Mouse (Mus musculus) hindbrain, postnatal 0 days (tissue): ENCODE measurements around the gene Actn4. TPM values are rescaled to one million over a fixed set of nuclear protein-coding genes. Genes with fewer than 3 reads are reported as not detected.

ENCODE experiments used
- ATAC-seq: fragments of 200-750 bp; cut with Nextera tagmentation; 2 replicates; pipeline ENCODE4 v1.8.0; 2017; ENCODE audit warnings: mild to moderate bottlenecking, moderate TSS enrichment, moderate library complexity
- DNase-seq: peaks from one replicate; pipeline ENCODE4 v3.0.0-alpha.2; 2015; ENCODE audit warnings: low spot score
- H3K27ac ChIP-seq: fragments of 300-500 bp; sonication (generic); 2 replicates; pipeline ENCODE4 v1.5.1; 2014; ENCODE audit warnings: mild to moderate bottlenecking
- H3K27me3 ChIP-seq: fragments of 300-500 bp; sonication (generic); 2 replicates; pipeline ENCODE4 v1.6.1; 2014; ENCODE audit warnings: low read length, mixed read lengths; ENCODE audit not compliant: insufficient read depth
- H3K36me3 ChIP-seq: fragments of 300-500 bp; sonication (generic); 2 replicates; pipeline ENCODE4 v1.6.1; 2014; ENCODE audit warnings: low read length, mixed read lengths; ENCODE audit not compliant: insufficient read depth
- H3K4me1 ChIP-seq: fragments of 300-500 bp; sonication (generic); 2 replicates; pipeline ENCODE4 v1.6.1; 2014; ENCODE audit warnings: antibody characterized with exemption, low read length, mixed read lengths; ENCODE audit not compliant: insufficient read depth
- H3K4me2 ChIP-seq: fragments of 300-500 bp; sonication (generic); 2 replicates; pipeline ENCODE4 v1.6.1; 2014; ENCODE audit warnings: low read depth, mild to moderate bottlenecking, low read length, moderate library complexity, mixed read lengths
- H3K4me3 ChIP-seq: fragments of 300-500 bp; sonication (generic); 2 replicates; pipeline ENCODE4 v1.5.1; 2014; ENCODE audit warnings: low read length
- H3K9ac ChIP-seq: fragments of 300-500 bp; sonication (generic); replicated peaks from 2 replicates; pipeline ENCODE4 v1.6.1; 2014; ENCODE audit warnings: mild to moderate bottlenecking, low read length, moderate library complexity, mixed read lengths
- H3K9me3 ChIP-seq: fragments of 300-500 bp; sonication (generic); 2 replicates; pipeline ENCODE4 v1.6.1; 2016; ENCODE audit warnings: low read length, mixed read lengths
- CTCF ChIP-seq: IDR thresholded peaks from 2 replicates; pipeline ENCODE4 v1.5.1; 2016; ENCODE audit warnings: antibody characterized with exemption, control low read depth, low read depth
- WGBS: fragments of 180-500 bp; shearing (Covaris S2); extraction: QIAGEN DNeasy Blood & Tissue Kit; methylation state at CpG from one replicate; pipeline ENCODE4 v1.1.7; 2014; 5-methylcytosine and 5-hydroxymethylcytosine counted together
- polyA plus RNA-seq: library from polyadenylated mRNA; unstranded; fragments of >200 nt; fragmentation: Nextera tagmentation; extraction: Ambion mirVana; gene quantifications from 2 replicates; pipeline ENCODE4 v1.2.1, GENCODE M21; 2015
- total RNA-seq: library from RNA; depleted of rRNA; stranded (reverse); fragments of >200 nt; gene quantifications from 2 replicates; pipeline ENCODE4 v1.2.3, GENCODE M21; 2014

The Actn4 gene
- total and polyA plus RNA-seq, 2 experiments from 2014 or later: 85.7 to 114 TPM

GRCm38 (mm10) chr7:28992997-28993396 is 30.9 kb upstream of the Actn4 start:
- no peak overlapping the region for H3K4me3 ChIP-seq
- H3K9ac ChIP-seq: no peak overlapping the region
- H3K4me1 ChIP-seq: no peaks in the 10 kb centered on the region
- DNase-seq: no peak
- no peaks in the 10 kb centered on the region for H3K27me3 ChIP-seq
- 83% methylated on average over 3 of the region's 3 CpGs for WGBS
- H3K36me3 ChIP-seq: no peaks in the 10 kb centered on the region
- no peaks in the 10 kb centered on the region for H3K9me3 ChIP-seq
- H3K4me2 ChIP-seq: no peak overlapping the region
- no peak for ATAC-seq
- TF ChIP-seq CTCF: no peak
- no peak overlapping the region for H3K27ac ChIP-seq

- WGBS: 72% methylated on average over 5 of the region's 5 CpGs
- no peaks in the 10 kb centered on the region for H3K27me3 ChIP-seq
- no peaks in the 10 kb centered on the region for H3K9me3 ChIP-seq
- H3K4me1 ChIP-seq: no peaks in the 10 kb centered on the region
- peak; percentile 35; the same call in 1 of the 2 replicates for TF ChIP-seq CTCF
- no peak for DNase-seq
- no peak overlapping the region for H3K4me3 ChIP-seq
- no peak overlapping the region for H3K4me2 ChIP-seq
- ATAC-seq: no peak
- H3K9ac ChIP-seq: no peak overlapping the region
- no peak overlapping the region for H3K27ac ChIP-seq
- H3K36me3 ChIP-seq: no peaks in the 10 kb centered on the region
Measured at GRCm38 (mm10) chr7:28991616-28992015, 29.5 kb upstream of the Actn4 start.

- no peak overlapping the region for H3K9ac ChIP-seq
- H3K36me3 ChIP-seq: no peaks in the 10 kb centered on the region
- H3K27ac ChIP-seq: no peak overlapping the region
- no peaks in the 10 kb centered on the region for H3K27me3 ChIP-seq
- no peaks in the 10 kb centered on the region for H3K4me1 ChIP-seq
- DNase-seq (no peak), ATAC-seq (no peak)
- H3K4me3 ChIP-seq: no peak overlapping the region
- H3K9me3 ChIP-seq: no peaks in the 10 kb centered on the region
- no peak for TF ChIP-seq CTCF
- H3K4me2 ChIP-seq: no peak overlapping the region
- WGBS: 54% methylated on average over 13 of the region's 14 CpGs
Measured at GRCm38 (mm10) chr7:28990766-28991273, 28.7 kb upstream of the Actn4 start.

GRCm38 (mm10) chr7:28985207-28985606 is 23.1 kb upstream of the Actn4 start:
- 80% methylated on average over 7 of the region's 7 CpGs for WGBS
- Histone ChIP-seq H3K9ac (no peak overlapping the region), H3K9me3 (no peaks in the 10 kb centered on the region), H3K4me1 (peaks cover 4% of the 10 kb centered on the region; the same call in 1 of the 2 replicates), H3K4me3 (no peak overlapping the region), H3K4me2 (no peak overlapping the region), H3K36me3 (no peaks in the 10 kb centered on the region), H3K27ac (no peak overlapping the region), H3K27me3 (no peaks in the 10 kb centered on the region)
- no peak for TF ChIP-seq CTCF
- DNase-seq (no peak), ATAC-seq (no peak)

GRCm38 (mm10) chr7:28984452-28984851 is 22.3 kb upstream of the Actn4 start:
- Histone ChIP-seq H3K4me2 (no peak overlapping the region), H3K9me3 (no peaks in the 10 kb centered on the region), H3K9ac (no peak overlapping the region), H3K27me3 (no peaks in the 10 kb centered on the region), H3K4me3 (no peak overlapping the region), H3K4me1 (peaks cover 4% of the 10 kb centered on the region; the same call in 1 of the 2 replicates), H3K36me3 (no peaks in the 10 kb centered on the region), H3K27ac (no peak overlapping the region)
- ATAC-seq (no peak), DNase-seq (no peak)
- 96% methylated on average over 1 of the region's 1 CpGs for WGBS
- TF ChIP-seq CTCF: no peak

- H3K27me3 ChIP-seq: no peaks in the 10 kb centered on the region
- H3K4me2 ChIP-seq: no peak overlapping the region
- WGBS: 69% methylated on average over 4 of the region's 4 CpGs
- no peak overlapping the region for H3K4me3 ChIP-seq
- peaks cover 4% of the 10 kb centered on the region; the same call in 1 of the 2 replicates for H3K4me1 ChIP-seq
- H3K9ac ChIP-seq: no peak overlapping the region
- DNase-seq (no peak), ATAC-seq (no peak)
- H3K9me3 ChIP-seq: no peaks in the 10 kb centered on the region
- TF ChIP-seq CTCF: no peak
- H3K36me3 ChIP-seq: peaks cover 4% of the 10 kb centered on the region; the same call in 1 of the 2 replicates
- no peak overlapping the region for H3K27ac ChIP-seq
Measured at GRCm38 (mm10) chr7:28983849-28984248, 21.7 kb upstream of the Actn4 start.

- H3K36me3 ChIP-seq: peaks cover 10% of the 10 kb centered on the region
- H3K27ac ChIP-seq: no peak overlapping the region
- no peaks in the 10 kb centered on the region for H3K9me3 ChIP-seq
- H3K4me1 ChIP-seq: peaks cover 4% of the 10 kb centered on the region; the same call in 1 of the 2 replicates
- ATAC-seq (no peak), DNase-seq (no peak)
- H3K4me2 ChIP-seq: no peak overlapping the region
- H3K27me3 ChIP-seq: no peaks in the 10 kb centered on the region
- no peak overlapping the region for H3K4me3 ChIP-seq
- no peak overlapping the region for H3K9ac ChIP-seq
- 78% methylated on average over 11 of the region's 11 CpGs for WGBS
- TF ChIP-seq CTCF: no peak
Measured at GRCm38 (mm10) chr7:28983141-28983564, 21.0 kb upstream of the Actn4 start.
